Mouse (Mus musculus) urinary bladder, adult 18-20 months (tissue): ENCODE data around the gene Dkk3.

Experiments used
- DNase-seq, 2 experiments: peaks; one replicate each; pipeline ENCODE4 v3.0.0; 2022; ENCODE audit warnings: low spot score in 2 of 2, mixed read lengths in 2 of 2

Dkk3 gene

DNA sequence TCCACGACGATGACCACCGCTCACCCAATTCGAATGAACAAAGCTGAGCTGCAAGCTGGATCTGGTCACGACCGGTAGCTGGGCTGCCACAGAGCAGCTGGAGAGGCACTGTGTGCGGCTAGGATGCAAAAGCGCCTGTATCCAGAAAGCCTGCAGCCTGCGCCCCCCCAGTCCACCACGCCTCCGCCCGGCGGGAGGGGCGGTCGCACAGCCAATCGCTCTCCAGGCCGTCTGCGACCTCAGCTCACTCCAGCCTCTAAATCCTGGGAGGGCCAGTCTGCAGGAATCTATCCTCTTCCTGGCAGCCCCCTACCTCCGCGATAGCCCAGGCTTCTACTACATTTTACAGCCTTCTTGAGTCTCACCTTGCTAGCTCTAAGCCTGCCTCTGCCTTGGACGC is at the start of gene Dkk3:
Gene Dkk3, minus strand, starts transcription at position 116 of the 400 bp plus-strand sequence.
- DNase-seq, result no peak

DNA sequence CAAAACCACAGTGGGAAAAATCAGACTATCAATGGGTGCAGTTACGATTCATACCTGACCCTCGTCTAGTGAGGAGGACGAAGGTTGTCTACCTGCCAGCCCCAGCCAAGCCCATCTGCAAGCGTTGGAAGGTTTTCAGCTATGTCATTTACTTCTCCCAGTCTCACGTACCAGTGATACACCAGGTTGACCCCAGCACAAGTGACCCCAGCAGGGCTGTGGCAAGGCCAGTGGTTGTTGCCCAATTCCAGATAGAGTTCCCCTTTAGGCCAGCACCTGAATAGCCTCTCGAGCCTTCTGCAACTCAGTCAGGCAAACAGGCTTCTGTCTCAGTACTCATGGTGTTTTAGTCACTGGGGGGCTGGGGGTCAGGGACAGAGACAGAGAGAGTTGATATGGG is 48.9 kb upstream of the Dkk3 start:
- no peak for DNase-seq

DNA sequence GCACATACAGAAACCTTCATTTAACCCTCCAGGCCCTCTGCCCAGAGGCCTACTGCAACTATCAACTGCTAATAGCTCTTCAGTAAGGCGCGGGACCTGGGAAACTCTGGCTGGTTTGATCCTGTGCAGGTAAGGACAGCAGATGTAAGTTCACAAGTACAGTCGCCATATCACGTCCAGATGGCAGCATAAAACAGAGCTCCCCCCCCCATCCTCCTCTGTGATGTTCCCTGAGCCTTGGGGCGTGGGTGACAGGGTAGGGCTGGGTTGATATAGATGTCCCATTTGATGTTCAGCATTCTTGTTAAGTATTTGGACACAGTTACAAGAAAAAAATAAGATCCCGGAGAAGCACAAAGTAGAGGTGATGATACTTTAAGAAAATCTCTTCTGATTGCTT is 46.7 kb upstream of the Dkk3 start:
- no peak for DNase-seq

DNA sequence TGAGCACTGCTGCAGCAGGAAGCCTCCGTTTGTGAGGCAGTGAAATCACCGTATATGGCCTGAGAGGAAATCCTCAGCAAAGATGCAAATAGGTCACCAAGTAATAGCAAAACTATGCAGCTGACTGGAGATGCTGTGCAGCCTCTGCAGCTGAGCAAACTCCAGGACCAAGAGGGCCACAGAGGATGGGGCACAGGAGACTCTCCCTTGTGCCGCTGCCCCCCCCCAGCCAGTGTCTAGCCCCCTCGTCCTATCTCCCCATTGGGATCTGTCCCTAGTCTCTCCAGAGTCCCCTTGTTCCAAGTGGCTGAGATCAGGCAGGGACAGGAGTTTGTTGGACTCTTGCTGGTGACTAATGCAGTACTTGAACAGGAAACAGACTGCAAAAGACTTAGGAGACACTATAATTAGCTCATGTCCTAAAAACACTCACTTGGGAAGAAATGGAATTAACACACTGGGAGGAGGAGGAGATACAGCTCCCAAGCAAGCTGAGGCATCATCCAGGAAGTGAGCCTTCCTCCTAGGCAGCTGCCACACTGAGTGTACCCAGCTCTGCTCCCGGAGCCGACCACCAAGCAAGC is 45.6 kb upstream of the Dkk3 start:
- no peak for DNase-seq

DNA sequence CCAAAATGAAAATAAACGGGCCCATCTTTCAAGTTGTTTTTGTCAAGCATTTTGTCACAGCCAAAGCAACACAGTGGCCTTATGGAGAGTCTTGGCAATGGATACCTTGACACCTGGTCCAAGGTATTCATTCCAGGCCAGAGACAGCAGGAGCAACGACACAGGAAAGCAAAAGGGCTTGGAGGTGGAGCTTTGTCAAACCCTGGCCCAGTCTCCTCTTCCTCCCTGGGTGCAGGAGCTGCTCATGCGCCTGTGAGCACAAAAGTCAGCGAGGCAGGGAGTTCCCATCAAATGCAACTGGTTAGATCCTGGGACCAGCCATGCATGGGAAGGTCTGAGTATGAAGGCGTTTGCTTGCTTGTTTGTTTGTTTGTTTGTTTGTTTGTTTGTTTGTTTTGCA is 45.1 kb upstream of the Dkk3 start:
- DNase-seq, result no peak

DNA sequence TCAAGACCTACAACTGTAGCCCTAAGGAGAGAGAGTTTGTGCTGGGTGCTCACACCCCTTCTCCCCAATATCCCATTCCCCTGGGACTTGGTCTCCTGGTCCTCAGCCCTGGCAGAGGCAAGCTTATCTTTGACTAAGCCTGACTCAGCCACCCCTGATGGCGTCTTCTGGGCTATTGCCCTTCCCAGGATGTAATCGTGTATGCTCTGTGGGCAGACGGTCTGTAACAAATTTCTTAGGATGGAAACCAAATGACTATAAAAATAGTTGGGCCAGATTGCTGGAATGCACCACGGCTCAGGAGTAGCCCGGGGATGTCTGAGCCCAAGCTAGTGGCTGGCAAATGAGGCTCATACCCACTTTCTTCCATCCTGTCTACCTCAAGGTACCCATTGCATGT is 44.0 kb upstream of the Dkk3 start:
- DNase-seq, result no peak

DNA sequence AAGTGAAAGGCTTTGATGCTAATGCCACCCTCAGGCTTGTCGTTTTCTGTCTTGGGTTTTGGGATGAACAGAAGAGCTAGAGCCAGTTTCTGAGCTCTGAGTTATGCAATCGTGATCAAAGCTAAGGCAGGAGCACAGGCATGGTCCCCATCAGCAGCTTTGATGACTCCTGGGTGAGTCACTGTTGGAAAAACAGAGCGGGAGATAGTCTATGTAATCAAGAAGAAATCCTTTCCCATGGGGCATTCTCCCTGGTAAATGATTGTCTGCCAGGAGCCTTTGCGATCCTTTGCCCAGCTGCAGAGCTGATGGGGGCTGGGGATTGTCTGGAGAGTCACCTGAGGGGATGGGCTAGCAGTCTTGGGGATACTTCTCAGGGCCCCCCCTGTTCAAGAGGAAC is 43.3 kb upstream of the Dkk3 start:
- DNase-seq, result peak in 1 of 2 experiments; percentile 48

DNA sequence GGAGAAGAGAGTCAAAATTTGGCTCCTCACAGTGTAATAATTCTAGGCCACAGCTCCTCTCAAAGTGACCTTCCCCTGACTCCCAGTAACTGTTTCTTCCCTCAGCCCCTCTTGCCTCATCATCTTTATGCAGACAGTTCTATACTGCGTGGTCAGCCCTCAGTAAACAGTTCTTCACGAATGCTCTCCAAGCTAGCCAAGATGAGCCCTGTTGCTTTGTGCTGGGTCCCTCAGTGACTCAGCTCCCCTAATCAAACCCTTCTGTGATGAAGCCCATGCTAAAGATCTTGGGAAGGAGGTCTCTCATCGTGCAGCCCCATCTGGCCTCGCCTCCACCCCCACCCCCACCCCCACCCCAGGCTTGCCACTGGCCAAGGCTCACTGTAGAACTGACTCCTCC is 41.9 kb upstream of the Dkk3 start:
- DNase-seq, result no peak

DNA sequence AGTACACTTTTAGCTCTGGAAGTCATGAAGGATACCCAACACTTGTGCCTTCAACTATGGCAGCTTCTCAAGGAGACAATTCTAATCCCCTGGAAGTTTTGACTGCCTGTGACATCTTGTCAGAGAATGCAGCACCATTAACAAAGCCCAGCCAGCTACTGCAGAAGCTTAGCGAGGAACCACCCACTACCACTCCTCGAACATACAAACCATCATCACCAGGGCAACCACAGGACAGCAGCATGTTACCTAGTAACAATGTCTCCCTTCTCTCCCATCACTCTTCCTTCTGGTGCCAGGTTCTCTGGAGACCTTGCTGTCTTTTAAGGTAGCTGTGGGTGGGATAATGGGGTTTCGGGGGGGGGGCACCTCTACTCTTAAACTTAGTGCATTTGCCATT is 40.5 kb upstream of the Dkk3 start:
- no peak for DNase-seq

DNA sequence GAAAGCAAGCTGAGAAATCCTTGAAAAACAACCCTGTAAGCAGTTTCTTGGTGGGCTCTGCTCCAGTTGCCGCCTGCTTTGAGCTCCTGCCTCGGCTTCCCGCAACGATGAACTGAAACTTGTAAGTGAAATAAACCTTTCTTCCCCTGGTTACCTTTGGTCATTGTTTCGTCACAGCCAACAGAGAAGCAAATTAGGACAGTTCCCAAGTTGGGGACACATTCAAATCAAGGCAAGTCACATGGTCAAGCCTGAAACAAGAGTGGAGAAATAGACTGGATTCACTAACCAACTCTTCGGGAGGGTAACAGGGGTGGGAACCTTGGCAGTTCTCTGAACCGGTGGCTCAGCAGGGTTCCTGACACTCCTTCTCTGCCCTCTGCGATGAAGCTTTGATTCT is 38.6 kb upstream of the Dkk3 start:
- DNase-seq, result no peak

DNA sequence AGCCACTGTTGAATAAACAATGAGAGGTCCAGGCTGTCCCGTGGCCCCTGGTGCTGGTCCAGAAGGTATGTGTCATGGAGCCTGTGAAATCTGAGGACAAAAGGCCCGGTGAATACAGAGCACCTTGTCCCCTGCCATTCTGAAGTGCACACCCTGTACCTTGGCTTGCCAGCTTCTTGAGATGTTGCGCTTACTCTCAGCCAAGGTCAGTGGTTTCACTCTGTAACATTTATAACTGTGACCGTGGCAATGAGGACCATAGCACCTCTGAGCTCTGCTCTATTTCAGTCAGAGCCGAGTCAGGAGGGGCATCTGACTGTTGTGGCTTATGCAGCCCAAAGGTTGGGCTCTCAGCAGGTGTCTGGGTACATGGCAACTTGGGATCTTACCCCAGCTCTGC is 35.4 kb upstream of the Dkk3 start:
- DNase-seq, result no peak

DNA sequence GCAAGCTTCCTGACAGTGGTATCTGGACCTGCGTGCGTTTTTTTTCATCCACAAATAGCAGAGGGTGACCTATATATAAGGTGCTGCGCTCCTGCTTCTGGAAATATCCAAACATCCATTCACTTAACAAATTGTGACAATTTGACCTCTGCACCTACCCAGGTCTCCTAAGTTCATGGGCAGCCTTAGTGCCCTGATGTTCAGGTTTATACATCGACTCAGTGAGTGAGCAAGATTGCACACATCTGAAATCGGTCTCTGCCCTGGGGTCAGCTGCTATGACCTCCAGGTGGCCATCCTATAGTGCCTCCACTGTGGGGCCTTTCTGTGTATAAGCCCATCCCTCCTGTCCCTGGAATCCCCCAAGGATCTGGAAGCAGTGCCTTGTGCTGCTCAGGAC is 33.9 kb upstream of the Dkk3 start:
- DNase-seq, result no peak

DNA sequence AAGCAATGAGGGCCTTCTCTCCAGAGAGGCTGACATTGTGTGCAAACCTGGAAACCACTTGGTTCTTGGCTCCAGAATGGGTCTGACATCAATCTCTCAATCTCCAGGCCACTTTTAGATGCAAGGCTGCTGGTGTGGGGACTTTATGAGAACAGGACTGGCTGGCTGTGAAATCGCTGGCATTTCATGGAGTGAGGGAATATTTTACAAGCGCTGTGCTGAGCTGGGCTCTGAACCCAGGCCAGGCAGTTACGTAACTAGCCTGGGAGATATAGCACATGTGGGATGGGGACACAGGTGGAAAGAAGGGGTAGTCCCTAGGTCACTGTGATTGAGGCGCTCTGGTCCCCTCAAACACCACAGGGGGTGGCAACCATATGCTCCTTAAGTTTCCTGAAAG is 33.4 kb upstream of the Dkk3 start:
- DNase-seq, result no peak

DNA sequence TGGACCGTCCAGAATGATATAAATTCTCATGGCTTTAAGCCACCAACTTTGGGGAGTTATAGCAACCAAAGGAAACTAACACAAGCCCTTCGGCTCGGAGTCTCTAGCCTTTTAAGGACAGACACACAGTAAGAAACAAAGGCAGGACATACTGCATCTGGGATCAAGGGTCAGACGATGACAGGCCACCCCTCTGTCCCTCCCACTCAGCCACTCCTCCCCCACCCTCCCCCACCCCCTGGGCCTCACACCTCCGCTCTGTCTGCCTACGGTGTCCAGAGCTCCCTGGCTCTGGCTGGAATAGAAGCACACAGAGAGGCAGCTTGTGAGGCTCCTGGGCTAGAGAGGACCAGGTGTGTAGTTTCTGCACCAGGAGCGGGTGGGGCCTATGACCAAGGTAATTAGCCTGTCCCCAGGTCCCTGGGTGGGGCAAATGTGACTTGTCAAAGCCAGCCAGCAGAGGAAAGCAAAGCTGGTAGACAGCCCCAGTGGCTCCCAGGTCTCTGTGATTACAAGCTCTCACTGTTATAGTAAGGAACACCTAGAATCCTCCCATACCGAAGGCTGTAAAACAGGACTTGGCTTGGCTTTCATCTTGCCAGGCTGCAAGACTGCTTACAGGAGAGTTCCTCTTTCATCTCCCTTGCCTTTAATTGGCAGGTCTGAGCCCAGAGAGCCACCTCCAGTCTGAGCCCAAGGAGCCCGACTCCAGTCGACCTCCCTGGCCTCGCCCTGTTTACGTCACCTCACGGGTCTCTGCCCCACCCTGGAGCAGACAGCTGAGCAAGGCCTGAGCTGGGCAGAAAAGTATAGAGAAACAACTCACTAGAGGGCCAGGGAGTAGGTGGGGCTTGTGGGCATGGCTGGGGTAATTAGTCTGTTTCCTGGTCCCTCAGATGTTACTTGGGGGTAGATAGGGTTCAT is 28.9 kb upstream of the Dkk3 start:
- DNase-seq, result no peak

DNA sequence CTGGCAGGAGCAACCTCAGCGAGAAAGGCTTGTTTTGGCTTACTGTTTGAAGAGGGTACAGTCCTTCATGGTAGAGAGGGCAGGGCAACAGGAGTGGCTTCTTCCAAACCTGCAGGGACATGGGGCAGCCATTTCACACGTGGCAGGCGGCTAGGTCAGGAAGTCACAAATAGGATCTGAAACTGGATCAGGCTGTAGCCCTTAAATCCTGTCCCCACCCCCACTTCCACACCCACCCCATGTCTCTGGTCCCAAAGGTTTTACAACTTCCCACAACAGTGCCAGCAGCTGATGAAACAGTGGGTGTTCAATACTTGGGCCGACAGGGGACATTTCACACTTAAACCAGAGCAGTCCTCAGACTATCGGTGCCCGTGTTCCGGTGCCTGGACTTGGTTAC is 28.0 kb upstream of the Dkk3 start:
- DNase-seq, result no peak

DNA sequence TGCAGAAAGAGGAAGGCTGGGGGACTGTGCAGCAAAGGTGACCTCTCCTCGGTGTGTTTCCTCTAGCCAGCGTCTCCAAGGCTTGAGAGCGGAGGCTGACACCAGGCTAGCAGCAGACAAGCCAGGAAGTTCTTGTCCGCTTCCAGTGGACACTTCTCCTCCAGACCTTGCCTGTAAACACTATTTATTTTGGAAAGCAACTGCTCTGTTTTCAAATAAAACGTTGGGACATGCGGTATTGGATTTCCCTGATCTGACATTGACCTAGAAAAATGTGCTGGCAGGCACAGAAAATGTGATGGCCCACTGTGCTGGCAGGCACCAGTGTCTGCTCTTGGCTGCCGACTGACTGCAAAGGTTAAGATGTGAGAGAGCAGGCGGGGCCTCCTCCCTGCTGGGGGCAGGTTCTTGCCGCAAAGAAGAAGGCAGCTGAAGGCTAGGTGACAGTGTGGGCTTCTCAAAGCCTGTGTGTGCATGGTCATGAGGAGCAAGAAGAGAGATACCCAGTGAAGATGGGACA is 26.4 kb upstream of the Dkk3 start:
- DNase-seq, result no peak

DNA sequence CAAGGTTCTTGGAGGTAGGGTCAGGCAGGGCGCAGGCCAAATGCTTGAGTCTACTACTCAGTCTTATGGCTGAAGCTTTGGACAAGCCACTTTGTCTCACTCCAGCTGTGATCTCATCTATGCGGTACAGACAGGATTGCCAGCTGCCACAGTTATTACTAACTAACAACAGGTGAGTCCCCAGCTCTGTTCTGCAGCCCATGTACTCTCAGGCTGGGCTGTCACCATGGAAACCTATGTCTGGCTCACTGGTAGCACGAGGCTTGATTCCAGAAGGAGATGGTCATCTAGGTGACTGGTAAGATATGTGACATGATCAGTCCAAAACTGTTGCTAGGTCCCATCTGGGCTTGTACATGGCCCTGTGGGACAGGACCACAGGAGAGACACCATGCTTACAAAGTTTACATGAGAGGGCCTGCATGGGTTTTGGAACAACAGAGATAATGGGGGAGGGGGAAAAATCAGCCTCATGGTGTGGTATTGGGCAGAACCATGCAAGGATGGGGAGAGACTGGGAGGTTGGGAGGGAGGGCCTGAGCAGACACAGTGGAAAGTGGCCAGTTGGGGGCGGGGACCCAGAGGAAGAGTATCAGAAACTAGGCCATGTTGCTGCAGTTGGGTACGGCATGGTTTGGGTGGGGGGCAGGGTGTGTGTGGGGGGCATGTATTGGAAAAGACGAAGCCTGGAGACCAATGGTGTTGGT is 25.8 kb upstream of the Dkk3 start:
- no peak for DNase-seq

DNA sequence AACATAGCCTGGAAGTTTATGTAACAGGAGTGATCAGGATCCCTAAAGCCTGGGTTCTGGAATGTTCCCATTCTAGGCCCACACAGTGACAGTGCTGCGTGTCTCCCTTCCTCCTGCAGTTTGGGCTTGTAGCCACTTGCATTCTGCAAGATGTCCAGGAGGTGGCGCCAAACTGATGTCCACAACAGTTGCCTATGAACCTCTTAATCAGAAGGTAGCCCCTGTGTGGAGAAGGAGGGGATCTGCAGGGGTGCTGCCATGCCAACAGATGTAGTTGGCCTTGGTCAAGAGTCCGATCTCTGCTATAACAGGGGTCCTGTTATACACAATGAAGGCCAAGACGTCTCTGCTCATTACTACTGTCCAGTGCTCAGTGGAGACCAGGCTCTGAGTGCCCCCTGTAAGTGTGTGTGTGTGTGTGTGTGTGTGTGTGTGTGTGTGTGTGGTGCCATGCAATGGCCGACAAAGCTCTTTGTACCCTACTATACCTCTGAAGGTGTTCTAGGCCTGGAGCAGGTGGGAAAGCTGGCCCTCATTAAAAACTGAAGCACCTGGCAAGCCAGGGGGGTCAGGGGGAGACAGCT is 24.5 kb upstream of the Dkk3 start:
- DNase-seq, result peak; percentile 74 to 75

DNA sequence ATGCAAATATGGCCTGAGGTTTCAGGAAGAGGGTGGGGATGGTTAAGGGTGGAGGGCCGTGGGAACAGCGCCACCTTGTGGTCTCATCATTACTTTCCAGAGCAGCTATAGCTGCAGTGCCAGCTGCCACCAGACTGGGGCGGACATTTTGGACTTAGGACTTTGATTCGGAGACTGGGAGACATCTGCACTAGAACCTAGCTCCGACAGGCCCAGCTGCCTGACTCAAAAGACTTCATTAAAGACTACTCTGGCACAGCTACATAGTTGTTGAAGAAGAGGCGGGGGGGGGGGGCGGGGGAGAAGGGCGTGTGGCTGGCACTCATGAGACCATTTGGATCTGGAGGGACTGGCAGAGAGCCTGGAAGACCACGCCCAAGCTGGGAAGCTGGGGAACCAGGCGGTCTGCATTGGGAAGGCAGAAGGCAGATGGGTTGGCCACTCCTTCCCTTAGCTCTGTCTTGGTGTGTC is 21.4 kb upstream of the Dkk3 start:
- DNase-seq, result peak; percentile 66 to 67

DNA sequence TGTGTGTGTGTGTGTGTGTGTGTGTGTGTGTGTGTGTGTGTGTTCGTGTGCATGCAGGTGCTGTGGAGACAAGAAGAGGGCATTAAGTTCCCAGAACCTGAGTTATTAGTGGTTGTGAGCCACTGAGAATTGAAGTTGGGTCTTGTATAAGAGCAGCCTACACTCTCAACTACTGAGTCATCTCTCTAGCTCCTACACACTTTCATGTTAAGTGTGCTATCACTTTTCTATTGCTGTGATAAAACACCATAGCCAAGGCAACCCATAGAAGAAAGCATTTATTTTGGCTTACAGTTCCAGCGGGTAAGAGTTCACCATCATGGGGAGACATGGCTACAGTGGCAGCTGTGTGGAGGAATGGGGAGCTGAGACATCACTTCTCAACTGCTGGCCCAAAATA is 17.8 kb upstream of the Dkk3 start:
- DNase-seq, result no peak

DNA sequence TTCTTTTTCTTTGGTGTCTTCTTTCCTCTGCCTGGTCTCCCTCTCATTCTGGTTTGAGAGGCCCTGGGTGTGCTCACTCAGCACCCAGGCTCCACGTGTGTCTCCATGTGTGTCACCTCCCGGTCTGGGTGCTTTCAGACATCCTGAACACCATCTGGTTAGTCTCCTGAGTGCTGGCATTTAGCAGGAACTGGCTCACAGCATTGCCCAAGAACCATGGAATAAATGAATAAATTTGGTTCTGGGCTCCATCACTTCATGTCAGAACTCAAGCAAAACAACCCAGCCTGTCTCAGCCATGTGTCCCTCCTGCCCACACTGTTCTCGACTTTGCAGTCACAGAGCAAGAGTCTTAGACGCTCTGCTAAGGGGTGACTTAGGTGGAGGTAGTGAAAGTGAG is 13.8 kb upstream of the Dkk3 start:
- DNase-seq, result no peak
